Mouse (Mus musculus): ENCODE measurements around the gene Macc1.
A peak's percentile ranks its signal among the peaks of the same experiment; 100 is the strongest.

The Macc1 gene

GRCm38 (mm10) chr12:119390192-119390684 is 76.2 kb downstream of the Macc1 start:
- DNase-seq: no peak

- no peak for DNase-seq
Observed at GRCm38 (mm10) chr12:119398046-119398659, 84.1 kb downstream of the Macc1 start.

GRCm38 (mm10) chr12:119402273-119402672 is 88.2 kb downstream of the Macc1 start:
- no peak for DNase-seq

- DNase-seq: no peak
Observed at GRCm38 (mm10) chr12:119402796-119403195, 88.7 kb downstream of the Macc1 start.

- no peak for DNase-seq
Observed at GRCm38 (mm10) chr12:119404810-119405209, 90.7 kb downstream of the Macc1 start.

GRCm38 (mm10) chr12:119410522-119410921 is 96.5 kb downstream of the Macc1 start:
- DNase-seq: peak; percentile 3

GRCm38 (mm10) chr12:119410956-119411355 is 96.9 kb downstream of the Macc1 start:
- DNase-seq: no peak

- DNase-seq: no peak
Observed at GRCm38 (mm10) chr12:119411982-119412381, 97.9 kb downstream of the Macc1 start.

GRCm38 (mm10) chr12:119415900-119416299 is 101.8 kb downstream of the Macc1 start:
- no peak for DNase-seq

- DNase-seq: no peak
Observed at GRCm38 (mm10) chr12:119425749-119426148, 111.7 kb downstream of the Macc1 start.

- DNase-seq: no peak
Observed at GRCm38 (mm10) chr12:119426182-119426886, 112.3 kb downstream of the Macc1 start.

GRCm38 (mm10) chr12:119426887-119427204 is 112.8 kb downstream of the Macc1 start:
- DNase-seq: peak; percentile 65

- no peak for DNase-seq
Observed at GRCm38 (mm10) chr12:119440720-119441119, 126.7 kb downstream of the Macc1 start.

- peak; percentile 27 for DNase-seq
Observed at GRCm38 (mm10) chr12:119450116-119450515, 136.0 kb downstream of the Macc1 start.

GRCm38 (mm10) chr12:119451232-119451631 is 137.2 kb downstream of the Macc1 start:
- DNase-seq: no peak

GRCm38 (mm10) chr12:119454076-119454475 is 140.0 kb downstream of the Macc1 start:
- DNase-seq: peak; percentile 29

GRCm38 (mm10) chr12:119464040-119464939 is 150.2 kb downstream of the Macc1 start:
- DNase-seq: peak; percentile 60

GRCm38 (mm10) chr12:119464940-119465245 is 150.8 kb downstream of the Macc1 start:
- no peak for DNase-seq

GRCm38 (mm10) chr12:119467656-119468055 is 153.6 kb downstream of the Macc1 start:
- no peak for DNase-seq

- DNase-seq: no peak
Observed at GRCm38 (mm10) chr12:119470260-119470659, 156.2 kb downstream of the Macc1 start.

GRCm38 (mm10) chr12:119483296-119483695 is 169.2 kb downstream of the Macc1 start:
- DNase-seq: no peak

GRCm38 (mm10) chr12:119483922-119484631 is 170.0 kb downstream of the Macc1 start:
- DNase-seq: no peak

- no peak for DNase-seq
Observed at GRCm38 (mm10) chr12:119511145-119511544, 197.1 kb downstream of the Macc1 start.
